15 mouse cellular contexts compared by ENCODE assay signal in genomic region chr9:84031406-84031805, GRCm38 (mm10).
"Had no signal": no experiment of that assay in that cellular context is flagged by ENCODE, and none has a peak within 500 bp of the region (broad histone marks: within the 10 kb centered on the region; RNA-seq: fewer than 3 reads in every experiment).

No protein-coding gene starts in this region.

- H3K27ac ChIP-seq: liver, embryonic 14.5 days; midbrain, embryonic 10.5 days; stomach, embryonic 15.5 days; stomach, postnatal 0 days had no signal

- DNase-seq: lung, adult 18-20 months; lung, embryonic 14.5 days; lung, postnatal 10 days; lung, postnatal 4 days; right cerebral cortex, postnatal 14 days; thymus, adult 2 months; thymus, postnatal 25 days; thymus, postnatal 4 days had no signal

- ATAC-seq: midbrain, embryonic 13.5 days; midbrain, embryonic 16.5 days had no signal

- H3K9me3 ChIP-seq: midbrain, embryonic 10.5 days; midbrain, embryonic 13.5 days; neural tube, embryonic 13.5 days; stomach, embryonic 15.5 days had no signal

- H3K36me3 ChIP-seq: midbrain, embryonic 10.5 days; midbrain, embryonic 13.5 days; neural tube, embryonic 13.5 days; stomach, embryonic 15.5 days had no signal

- H3K27me3 ChIP-seq: midbrain, embryonic 13.5 days; neural tube, embryonic 13.5 days; stomach, embryonic 15.5 days had no signal

- H3K4me3 ChIP-seq: midbrain, embryonic 10.5 days; midbrain, embryonic 13.5 days; neural tube, embryonic 13.5 days; stomach, embryonic 15.5 days had no signal

- H3K9ac ChIP-seq: liver, embryonic 14.5 days; lung, embryonic 14.5 days; midbrain, embryonic 13.5 days; neural tube, embryonic 13.5 days; stomach, embryonic 15.5 days had no signal

- H3K4me2 ChIP-seq: lung, embryonic 14.5 days; midbrain, embryonic 13.5 days; neural tube, embryonic 13.5 days; stomach, embryonic 15.5 days had no signal
